Mouse (Mus musculus) hindbrain, embryonic 14.5 days (tissue): ENCODE data around the gene Thap4. TPM values are rescaled to one million over a fixed set of nuclear protein-coding genes. Genes with fewer than 3 reads are reported as not detected.

ENCODE experiments used
- polyA plus RNA-seq: library from polyadenylated mRNA; unstranded; fragments of >200 nt; fragmentation: Nextera tagmentation; extraction: Ambion mirVana; gene quantifications from 2 replicates; pipeline ENCODE4 v1.2.1, GENCODE M21; 2014

Gene Thap4
- polyA plus RNA-seq, 1 experiment from 2014 or later = 40.6 TPM

Other genes starting within 250 kb of the Thap4 start
- 5.0 and 5.2 TPM in 2 replicates for gene Farp2, start 242.8 kb downstream of the Thap4 start, polyA plus RNA-seq
- 354 and 373 TPM in 2 replicates for gene Stk25, start 96.2 kb downstream of the Thap4 start, polyA plus RNA-seq
- 79.8 and 82.4 TPM in 2 replicates for gene Bok, start 69.2 kb downstream of the Thap4 start, polyA plus RNA-seq
- 89.3 and 91.7 TPM in 2 replicates for gene Atg4b, start 3.4 kb downstream of the Thap4 start, polyA plus RNA-seq
- 143 and 148 TPM in 2 replicates for gene Dtymk, start 47.1 kb upstream of the Thap4 start, polyA plus RNA-seq
- 8.4 and 9.3 TPM in 2 replicates for gene Ing5, start 49.1 kb upstream of the Thap4 start, polyA plus RNA-seq
- gene D2hgdh, start 70.0 kb upstream of the Thap4 start, polyA plus RNA-seq = 11.3 and 12.5 TPM in 2 replicates
- gene Gal3st2, start 106.4 kb upstream of the Thap4 start, polyA plus RNA-seq = not detected in 2 replicates
- 0.07 TPM in 1 of 2 replicates, not detected in the other for gene Gal3st2b, start 163.4 kb upstream of the Thap4 start, polyA plus RNA-seq
- not detected in 2 replicates for gene Gal3st2c, start 235.6 kb upstream of the Thap4 start, polyA plus RNA-seq